Mouse (Mus musculus): ENCODE measurements around the gene Ulk1. TPM values are rescaled to one million over a fixed set of nuclear protein-coding genes. Genes with fewer than 3 reads are reported as not detected.
"Not testable (repeated sequence)": the region's sequence is repeated elsewhere in the genome, so short reads cannot be mapped to it uniquely, and the experiment has no call there.

The Ulk1 gene
- polyA plus RNA-seq, 1 experiment from 2014 or later, result 15.4 TPM

GRCm38 (mm10) chr5:110788684-110789083 is 21.2 kb downstream of the Ulk1 start:
- WGBS (ENCODE audit: missing documents), result 50% methylated on average over 4 of the region's 5 CpGs
- Histone ChIP-seq H3K27ac (no peak overlapping the region), H3K4me3 (ENCODE audit: inconsistent target) (no peak overlapping the region), H3K36me3 (ENCODE audit: inconsistent target) (peaks cover 76% of the 10 kb centered on the region), H3K79me2 (ENCODE audit: inconsistent target) (no peaks in the 10 kb centered on the region)

GRCm38 (mm10) chr5:110786081-110786835 is 23.6 kb downstream of the Ulk1 start:
- Histone ChIP-seq H3K36me3 (ENCODE audit: inconsistent target) (peaks cover 51% of the 10 kb centered on the region), H3K4me3 (ENCODE audit: inconsistent target) (no peak overlapping the region), H3K79me2 (ENCODE audit: inconsistent target) (no peaks in the 10 kb centered on the region), H3K27ac (no peak overlapping the region)
- WGBS (ENCODE audit: missing documents), result 88% methylated on average over 11 of the region's 11 CpGs

GRCm38 (mm10) chr5:110783150-110783549 is 26.7 kb downstream of the Ulk1 start:
- no peak overlapping the region for H3K27ac ChIP-seq
- H3K36me3 ChIP-seq (ENCODE audit: inconsistent target), result peaks cover 27% of the 10 kb centered on the region; the same call in 1 of the 2 replicates
- peaks cover 20% of the 10 kb centered on the region for H3K79me2 ChIP-seq (ENCODE audit: inconsistent target)
- H3K4me3 ChIP-seq (ENCODE audit: inconsistent target), result no peak overlapping the region
- WGBS (ENCODE audit: missing documents), result 82% methylated on average over 6 of the region's 8 CpGs

- H3K36me3 ChIP-seq (ENCODE audit: inconsistent target), result peaks cover 13% of the 10 kb centered on the region; the same call in 1 of the 2 replicates
- H3K27ac ChIP-seq, result no peak overlapping the region
- H3K79me2 ChIP-seq (ENCODE audit: inconsistent target), result peaks cover 31% of the 10 kb centered on the region
- no peak overlapping the region for H3K4me3 ChIP-seq (ENCODE audit: inconsistent target)
- WGBS (ENCODE audit: missing documents), result 79% methylated on average over 7 of the region's 7 CpGs
These were observed 28.2 kb downstream of the Ulk1 start for GRCm38 (mm10) chr5:110781529-110782238.

- H3K27ac ChIP-seq, result 0 out of 2 replicates have a peak overlapping the region, but pooled peaks have one; percentile 27
- 68% methylated on average over 10 of the region's 10 CpGs for WGBS (ENCODE audit: missing documents)
- H3K36me3 ChIP-seq (ENCODE audit: inconsistent target), result peaks cover 12% of the 10 kb centered on the region; the same call in 1 of the 2 replicates
- H3K4me3 ChIP-seq (ENCODE audit: inconsistent target), result peak overlapping the region; percentile 75
- peaks cover 36% of the 10 kb centered on the region for H3K79me2 ChIP-seq (ENCODE audit: inconsistent target)
These were observed 29.0 kb downstream of the Ulk1 start for GRCm38 (mm10) chr5:110780761-110781528.

GRCm38 (mm10) chr5:110779998-110780760 is 29.7 kb downstream of the Ulk1 start, which contains the start of gene Pus1:
Gene Pus1, minus strand, starts transcription at chr5:110780659.
- Histone ChIP-seq H3K4me3 (ENCODE audit: inconsistent target) (peak within 1 kb of the TSS; percentile 75), H3K79me2 (ENCODE audit: inconsistent target) (peaks cover 43% of the 10 kb centered on the region), H3K27ac (0 out of 2 replicates have a peak within 1 kb of the TSS, but pooled peaks have one; percentile 27), H3K36me3 (ENCODE audit: inconsistent target) (peaks cover 14% of the 10 kb centered on the region)
- under 1% methylated on average over 53 of the region's 57 CpGs for WGBS (ENCODE audit: missing documents)

GRCm38 (mm10) chr5:110779276-110779997 is 30.5 kb downstream of the Ulk1 start:
- H3K79me2 ChIP-seq (ENCODE audit: inconsistent target), result peaks cover 51% of the 10 kb centered on the region
- H3K36me3 ChIP-seq (ENCODE audit: inconsistent target), result peaks cover 21% of the 10 kb centered on the region
- H3K27ac ChIP-seq, result no peak overlapping the region
- WGBS (ENCODE audit: missing documents), result 23% methylated on average over 15 of the region's 15 CpGs
- H3K4me3 ChIP-seq (ENCODE audit: inconsistent target), result peak overlapping the region; percentile 75

- WGBS (ENCODE audit: missing documents), result 94% methylated on average over 12 of the region's 12 CpGs
- Histone ChIP-seq H3K4me3 (ENCODE audit: inconsistent target) (no peak overlapping the region), H3K27ac (no peak overlapping the region), H3K79me2 (ENCODE audit: inconsistent target) (peaks cover 62% of the 10 kb centered on the region), H3K36me3 (ENCODE audit: inconsistent target) (peaks cover 29% of the 10 kb centered on the region)
These were observed 31.6 kb downstream of the Ulk1 start for GRCm38 (mm10) chr5:110778263-110778662.

GRCm38 (mm10) chr5:110776141-110776540 is 33.8 kb downstream of the Ulk1 start:
- H3K27ac ChIP-seq, result no peak overlapping the region
- H3K4me3 ChIP-seq (ENCODE audit: inconsistent target), result no peak overlapping the region
- H3K36me3 ChIP-seq (ENCODE audit: inconsistent target), result peaks cover 29% of the 10 kb centered on the region
- WGBS (ENCODE audit: missing documents), result 97% methylated on average over 2 of the region's 2 CpGs
- H3K79me2 ChIP-seq (ENCODE audit: inconsistent target), result peaks cover 81% of the 10 kb centered on the region

GRCm38 (mm10) chr5:110774511-110774910 is 35.4 kb downstream of the Ulk1 start:
- H3K36me3 ChIP-seq (ENCODE audit: inconsistent target), result peaks cover 29% of the 10 kb centered on the region
- no peak overlapping the region for H3K4me3 ChIP-seq (ENCODE audit: inconsistent target)
- no peak overlapping the region for H3K27ac ChIP-seq
- 98% methylated on average over 11 of the region's 11 CpGs for WGBS (ENCODE audit: missing documents)
- H3K79me2 ChIP-seq (ENCODE audit: inconsistent target), result peaks cover 78% of the 10 kb centered on the region

- H3K79me2 ChIP-seq (ENCODE audit: inconsistent target), result peaks cover 78% of the 10 kb centered on the region
- peaks cover 29% of the 10 kb centered on the region for H3K36me3 ChIP-seq (ENCODE audit: inconsistent target)
- 100% methylated on average over 5 of the region's 10 CpGs for WGBS (ENCODE audit: missing documents)
- H3K27ac ChIP-seq; H3K4me3 ChIP-seq (ENCODE audit: inconsistent target): not testable (repeated sequence)
These were observed 37.0 kb downstream of the Ulk1 start for GRCm38 (mm10) chr5:110772945-110773344.

GRCm38 (mm10) chr5:110770448-110771158 is 39.3 kb downstream of the Ulk1 start, which contains the start of gene Ep400:
Gene Ep400, minus strand, starts transcription at chr5:110770717.
- WGBS (ENCODE audit: missing documents), result under 1% methylated on average over 83 of the region's 83 CpGs
- H3K79me2 ChIP-seq (ENCODE audit: inconsistent target), result peaks cover 85% of the 10 kb centered on the region
- peak within 1 kb of the TSS; percentile 82 for H3K4me3 ChIP-seq (ENCODE audit: inconsistent target)
- H3K36me3 ChIP-seq (ENCODE audit: inconsistent target), result peaks cover 19% of the 10 kb centered on the region
- peak within 1 kb of the TSS; percentile 44; the same call in 1 of the 2 replicates for H3K27ac ChIP-seq

- under 1% methylated on average over 51 of the region's 58 CpGs for WGBS (ENCODE audit: missing documents)
- Histone ChIP-seq H3K36me3 (ENCODE audit: inconsistent target) (peaks cover 14% of the 10 kb centered on the region), H3K79me2 (ENCODE audit: inconsistent target) (peaks cover 85% of the 10 kb centered on the region), H3K4me3 (ENCODE audit: inconsistent target) (peak overlapping the region; percentile 82), H3K27ac (peak overlapping the region; percentile 44; the same call in 1 of the 2 replicates)
These were observed 39.9 kb downstream of the Ulk1 start for GRCm38 (mm10) chr5:110770031-110770445.
